Mouse (Mus musculus) myocyte (in vitro differentiated cells): Measurements from ENCODE around the gene Krtcap2. TPM values are rescaled to one million over a fixed set of nuclear protein-coding genes. Genes with fewer than 3 reads are reported as not detected.
A peak's percentile ranks its signal among the peaks of the same experiment; 100 is the strongest.

Source experiments
- H3K27me3 ChIP-seq: one replicate; pipeline ENCODE4 v1.6.1; 2011; ENCODE audit not compliant: control insufficient read depth, insufficient read depth, insufficient read length
- H3K36me3 ChIP-seq: one replicate; pipeline ENCODE4 v1.6.1; 2011; ENCODE audit not compliant: control insufficient read depth, insufficient read depth
- H3K4me2 ChIP-seq: one replicate; pipeline ENCODE4 v1.6.1; 2011; ENCODE audit warnings: low read depth, control low read depth
- H3K4me3 ChIP-seq: one replicate; pipeline ENCODE4 v1.5.1; 2011; ENCODE audit warnings: mild to moderate bottlenecking, control low read depth, moderate library complexity
- H3K79me2 ChIP-seq: one replicate; pipeline ENCODE4 v1.6.1; 2011; ENCODE audit not compliant: control insufficient read depth, insufficient read depth
- H3ac ChIP-seq: one replicate; pipeline ENCODE4 v1.6.1; 2011; ENCODE audit not compliant: control insufficient read depth, insufficient read length
- CEBPB ChIP-seq: IDR thresholded peaks from 2 replicates; pipeline ENCODE4 v1.6.1; 2011; ENCODE audit warnings: mild to moderate bottlenecking, moderate library complexity; ENCODE audit not compliant: poor library complexity, insufficient read depth, severe bottlenecking
- E2F4 ChIP-seq: IDR thresholded peaks from one replicate; pipeline ENCODE4 v1.6.1; 2011; ENCODE audit warnings: mild to moderate bottlenecking, control low read depth, moderate library complexity; ENCODE audit not compliant: insufficient read depth
- MAX ChIP-seq: IDR thresholded peaks from one replicate; pipeline ENCODE4 v1.6.1; 2011; ENCODE audit warnings: low read depth, mild to moderate bottlenecking, control low read depth
- MYOD1 ChIP-seq, 3 experiments: IDR thresholded peaks; one replicate each; pipeline ENCODE4 v1.6.1; 2011; ENCODE audit warnings: control low read depth in 2 of 3, low read depth in 2 of 3, mild to moderate bottlenecking in 2 of 3, moderate library complexity in 1 of 3; ENCODE audit not compliant: insufficient read length in 2 of 3, control insufficient read depth in 1 of 3
- MYOG ChIP-seq, 3 experiments: IDR thresholded peaks; one replicate each; pipeline ENCODE4 v1.6.1; 2011; ENCODE audit warnings: control low read depth in 2 of 3, low read depth in 2 of 3, mild to moderate bottlenecking in 2 of 3; ENCODE audit not compliant: insufficient read length in 2 of 3, control insufficient read depth in 1 of 3, insufficient read depth in 1 of 3
- POLR2A ChIP-seq: IDR thresholded peaks from one replicate; pipeline ENCODE4 v1.6.1; 2011; ENCODE audit warnings: low read depth, mild to moderate bottlenecking, control low read depth, moderate library complexity; ENCODE audit not compliant: insufficient read length
- POLR2AphosphoS2 ChIP-seq: IDR thresholded peaks from one replicate; pipeline ENCODE4 v1.6.1; 2011; ENCODE audit warnings: low read depth, control low read depth; ENCODE audit not compliant: insufficient read length
- REST ChIP-seq: IDR thresholded peaks from one replicate; pipeline ENCODE4 v1.6.1; 2011; ENCODE audit warnings: mild to moderate bottlenecking, control low read depth, moderate library complexity; ENCODE audit not compliant: insufficient read depth, insufficient read length
- SRF ChIP-seq: IDR thresholded peaks from one replicate; pipeline ENCODE4 v1.6.1; 2011; ENCODE audit warnings: low read depth; ENCODE audit not compliant: control insufficient read depth, insufficient read length
- TCF12 ChIP-seq: IDR thresholded peaks from one replicate; pipeline ENCODE4 v1.6.1; 2011; ENCODE audit warnings: mild to moderate bottlenecking, control low read depth; ENCODE audit not compliant: poor library complexity, insufficient read depth, severe bottlenecking
- TCF3 ChIP-seq: IDR thresholded peaks from one replicate; pipeline ENCODE4 v1.6.1; 2011; ENCODE audit warnings: low read depth, control low read depth; ENCODE audit not compliant: insufficient read length
- USF1 ChIP-seq: IDR thresholded peaks from one replicate; pipeline ENCODE4 v1.6.1; 2011; ENCODE audit warnings: low read depth, mild to moderate bottlenecking, control low read depth, moderate library complexity
- polyA plus RNA-seq: library from polyadenylated mRNA; unstranded; fragments of >200 nt; fragmentation: generic; extraction: Trizol; gene quantifications from one replicate; pipeline ENCODE4 v1.2.1, GENCODE M21; 2012; ENCODE audit warnings: missing spikeins

Krtcap2 gene
- polyA plus RNA-seq, 1 experiment, result 371 TPM

DNA sequence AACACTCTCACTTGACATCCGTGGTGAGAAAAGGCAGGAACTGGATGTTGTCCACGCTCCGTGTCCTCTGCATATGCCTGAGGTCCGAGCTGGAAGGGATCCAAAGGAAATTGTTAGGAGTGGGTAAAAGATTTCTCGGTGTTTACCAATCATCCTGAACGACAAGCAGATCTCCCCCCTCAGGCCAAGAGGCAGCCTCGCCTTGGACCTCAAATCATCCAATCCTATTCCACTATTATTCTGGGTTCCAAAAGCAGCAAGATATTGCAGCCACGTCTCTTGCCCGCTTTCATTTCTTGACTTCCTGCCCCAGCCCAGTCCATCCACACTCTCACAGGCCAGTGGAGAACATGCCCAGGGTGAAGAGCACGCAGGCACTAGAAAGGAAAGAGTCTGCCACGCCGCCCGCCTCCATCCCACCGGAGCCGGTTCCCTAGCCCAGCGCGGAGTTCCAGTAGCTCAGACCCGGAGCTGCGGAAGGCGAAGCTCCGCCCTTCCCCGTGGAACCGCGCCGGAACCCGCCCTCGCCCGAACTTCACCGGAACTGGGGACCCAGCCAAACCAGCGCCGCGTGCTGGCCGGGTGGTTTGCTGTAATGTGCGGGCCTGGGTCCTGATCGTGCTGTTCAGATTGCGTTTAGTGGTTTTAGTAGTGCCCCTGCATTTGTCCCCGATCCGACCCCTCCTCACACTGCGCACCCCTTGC is 24.4 kb downstream of the Krtcap2 start, which contains the start of gene Slc50a1:
TSS of gene Slc50a1 (minus strand) at position 520 of the 705 bp plus-strand sequence.
- TF ChIP-seq POLR2A (peak; percentile 81), TCF12 (no peak), MYOG (IDR thresholded peaks at IDR 0.05; ENCODE audit: control insufficient read depth in 1 of 3, insufficient read depth in 1 of 3, insufficient read length in 2 of 3, low read depth in 2 of 3) (peak in 1 of 3 experiments; percentile 7), POLR2AphosphoS2 (peak; percentile 86)
- peak within 1 kb of the TSS; percentile 15 for H3ac ChIP-seq
- H3K36me3 ChIP-seq, result peaks cover 5% of the 10 kb centered on the region
- H3K79me2 ChIP-seq, result peaks cover 19% of the 10 kb centered on the region
- peak within 1 kb of the TSS; percentile 96 for H3K4me2 ChIP-seq
- peak within 1 kb of the TSS; percentile 55 for H3K4me3 ChIP-seq
- H3K27me3 ChIP-seq, result no peaks in the 10 kb centered on the region

DNA sequence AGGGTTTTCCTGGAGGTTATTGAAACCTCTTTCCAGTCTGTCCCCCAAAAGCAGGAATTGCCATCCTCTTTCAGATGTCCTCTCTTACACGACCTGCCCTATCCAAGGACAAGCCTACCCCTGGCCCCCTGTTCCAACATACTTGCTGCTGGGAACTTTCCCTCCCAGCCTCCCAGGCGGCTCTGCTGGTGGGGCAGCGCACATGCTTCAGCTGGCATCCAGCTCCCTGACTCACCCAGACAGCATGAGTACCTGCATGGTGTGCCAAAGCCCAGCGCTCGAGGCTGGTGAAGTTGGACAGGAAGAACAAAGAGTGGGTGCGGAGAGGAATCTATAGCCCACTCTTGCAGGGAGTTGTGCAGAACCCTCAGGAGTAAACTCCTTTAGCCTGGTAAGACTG is 25.1 kb downstream of the Krtcap2 start:
- TF ChIP-seq MYOG (IDR thresholded peaks at IDR 0.05; ENCODE audit: control insufficient read depth in 1 of 3, insufficient read depth in 1 of 3, insufficient read length in 2 of 3, low read depth in 2 of 3) (peak in 1 of 3 experiments; percentile 32), E2F4 (no peak), MYOD1 (IDR thresholded peaks at IDR 0.05; ENCODE audit: control insufficient read depth in 1 of 3, insufficient read length in 2 of 3, low read depth in 2 of 3) (peak in 2 of 3 experiments; percentile 2 to 35), TCF12 (no peak)
- peak overlapping the region; percentile 15 for H3ac ChIP-seq
- H3K4me3 ChIP-seq, result peak overlapping the region; percentile 55
- peak overlapping the region; percentile 96 for H3K4me2 ChIP-seq
- H3K79me2 ChIP-seq, result peaks cover 19% of the 10 kb centered on the region
- H3K36me3 ChIP-seq, result peaks cover 6% of the 10 kb centered on the region
- no peaks in the 10 kb centered on the region for H3K27me3 ChIP-seq

DNA sequence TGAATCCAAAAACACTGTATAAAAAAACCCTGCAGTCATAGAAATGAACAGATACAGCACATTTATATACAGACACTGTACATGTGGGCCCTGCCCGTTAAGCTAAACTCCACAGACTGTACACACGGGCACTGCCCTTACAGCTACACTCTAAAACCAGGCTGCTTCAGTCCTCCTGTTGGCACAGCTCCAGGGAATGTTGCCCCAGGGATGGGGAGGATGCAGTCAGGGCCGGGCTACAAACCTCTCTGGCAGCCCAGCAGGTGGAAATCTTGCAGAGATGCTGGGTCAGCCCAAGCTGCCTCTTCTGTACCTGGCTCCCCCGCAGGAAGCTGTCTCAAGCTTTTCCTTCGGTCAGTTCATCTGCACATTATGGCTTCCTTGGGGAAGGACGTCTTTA is 26.0 kb downstream of the Krtcap2 start:
- Histone ChIP-seq H3K4me2 (no peak overlapping the region), H3K36me3 (peaks cover 6% of the 10 kb centered on the region)
- TF ChIP-seq MYOD1 (IDR thresholded peaks at IDR 0.05; ENCODE audit: control insufficient read depth in 1 of 3, insufficient read length in 2 of 3, low read depth in 2 of 3) (no peak), E2F4 (no peak), CEBPB (no peak), MAX (no peak), TCF3 (no peak), POLR2A (no peak), POLR2AphosphoS2 (no peak), SRF (no peak), MYOG (IDR thresholded peaks at IDR 0.05; ENCODE audit: control insufficient read depth in 1 of 3, insufficient read depth in 1 of 3, insufficient read length in 2 of 3, low read depth in 2 of 3) (no peak), TCF12 (no peak), USF1 (no peak), REST (no peak)

DNA sequence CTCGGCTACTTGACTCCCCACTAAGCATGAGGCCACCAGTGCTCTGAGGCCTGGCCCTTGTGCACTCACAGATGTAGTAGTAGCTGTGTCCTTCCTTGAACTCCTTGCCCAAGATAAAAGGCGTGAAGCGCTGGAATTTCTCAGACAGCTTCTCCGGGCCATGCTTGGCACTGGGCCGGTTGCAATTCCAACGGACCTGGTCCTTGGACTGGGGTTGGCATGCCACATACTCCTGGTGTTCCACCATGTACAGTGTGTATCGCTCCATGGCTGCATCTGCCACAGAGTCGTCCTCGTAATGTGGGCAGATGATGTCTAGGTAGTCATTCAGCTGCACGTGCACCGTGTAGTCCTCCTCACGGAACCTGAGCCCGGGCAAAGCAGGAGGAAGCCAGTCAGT is 30.3 kb downstream of the Krtcap2 start:
- H3K27me3 ChIP-seq, result no peaks in the 10 kb centered on the region
- H3K4me2 ChIP-seq, result no peak overlapping the region

More for the DNA sequence above, 26.0 kb downstream of the Krtcap2 start:
- Histone ChIP-seq H3K27me3 (no peaks in the 10 kb centered on the region), H3K4me3 (no peak overlapping the region), H3ac (no peak overlapping the region), H3K79me2 (peaks cover 19% of the 10 kb centered on the region)

DNA sequence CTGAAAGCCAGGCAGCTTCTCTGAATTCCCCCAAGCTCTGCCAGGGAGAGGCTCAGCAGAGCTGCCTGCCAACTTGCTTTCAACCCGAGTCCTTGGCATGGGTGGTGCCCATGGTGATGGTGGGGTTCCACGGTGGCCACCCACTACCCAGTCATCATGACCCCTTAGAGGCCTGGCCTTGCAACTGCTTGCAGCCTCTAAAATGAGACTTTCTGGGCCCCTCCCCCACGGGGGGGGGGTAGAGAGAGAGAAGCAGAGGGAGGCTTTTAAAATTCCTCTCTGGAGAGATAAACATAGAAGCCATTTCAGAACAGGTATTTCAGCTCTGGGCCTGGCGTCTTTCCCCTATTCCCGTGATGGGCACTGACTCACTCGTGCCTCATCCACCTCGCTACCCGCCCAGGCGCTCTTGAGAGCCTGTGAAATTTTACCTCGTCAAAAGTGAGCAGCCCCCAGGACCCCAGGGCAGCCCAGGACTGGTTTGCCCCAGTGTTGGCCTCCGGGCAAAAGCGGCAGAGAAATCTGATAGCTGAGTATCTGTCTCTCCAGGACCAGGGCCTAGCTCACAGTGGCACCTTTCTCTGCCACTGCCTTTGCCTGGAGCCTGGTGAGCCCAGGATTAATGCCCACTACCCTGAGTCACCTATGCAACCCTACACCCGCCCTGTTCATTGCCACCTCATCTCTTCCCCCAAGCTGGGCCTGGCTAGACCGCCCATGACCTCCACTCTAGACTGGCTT is 31.7 kb downstream of the Krtcap2 start:
- peak overlapping the region; percentile 93 for H3K4me2 ChIP-seq
- H3K79me2 ChIP-seq, result no peaks in the 10 kb centered on the region
- H3ac ChIP-seq, result peak overlapping the region; percentile 13
- H3K27me3 ChIP-seq, result no peaks in the 10 kb centered on the region
- peak overlapping the region; percentile 59 for H3K4me3 ChIP-seq
- TF ChIP-seq MAX (no peak), TCF3 (no peak), SRF (no peak), POLR2AphosphoS2 (no peak), TCF12 (no peak), MYOG (IDR thresholded peaks at IDR 0.05; ENCODE audit: control insufficient read depth in 1 of 3, insufficient read depth in 1 of 3, insufficient read length in 2 of 3, low read depth in 2 of 3) (no peak), USF1 (no peak), REST (no peak), E2F4 (no peak), POLR2A (no peak), MYOD1 (IDR thresholded peaks at IDR 0.05; ENCODE audit: control insufficient read depth in 1 of 3, insufficient read length in 2 of 3, low read depth in 2 of 3) (no peak), CEBPB (no peak)
- H3K36me3 ChIP-seq, result peaks cover 6% of the 10 kb centered on the region

More for the DNA sequence above, 30.3 kb downstream of the Krtcap2 start:
- Histone ChIP-seq H3K36me3 (peaks cover 6% of the 10 kb centered on the region), H3ac (no peak overlapping the region), H3K79me2 (no peaks in the 10 kb centered on the region), H3K4me3 (no peak overlapping the region)
- no peak for TF ChIP-seq SRF
- TF ChIP-seq MAX, result no peak
